Mouse (Mus musculus) B cell, adult 62 days (primary cell): ENCODE measurements around the gene Cga. TPM values are rescaled to one million over a fixed set of nuclear protein-coding genes. Genes with fewer than 3 reads are reported as not detected.

Source experiments
- total RNA-seq: library from RNA; stranded (reverse); gene quantifications from 4 replicates; pipeline ENCODE4 v1.2.4, GENCODE M21; 2023

Gene Cga
- total RNA-seq, result not detected in 4 replicates

GRCm38 (mm10) chr4:34893479-34893878 lies at the start of gene Cga:
Cga (plus strand) TSS chr4:34893779.

GRCm38 (mm10) chr4:34882818-34883217 lies 10.8 kb upstream of the Cga start, which contains the start of gene Zfp292:
Zfp292 (minus strand) TSS chr4:34882960.

Other genes with a start within 250 kb of the Cga start
- 13.2 to 19.0 TPM (median 17.5 TPM) in 4 replicates for gene Slc35a1, start 206.3 kb upstream of the Cga start, total RNA-seq
- not detected in 4 replicates for gene Cfap206, start 163.6 kb upstream of the Cga start, total RNA-seq
- gene Gm136, start 137.5 kb upstream of the Cga start, total RNA-seq, result not detected in 4 replicates
- 11.3 to 12.5 TPM (median 12.1 TPM) in 4 replicates for gene Smim8, start 115.4 kb upstream of the Cga start, total RNA-seq
- gene Zfp292, start 10.8 kb upstream of the Cga start, total RNA-seq, result 61.8 to 63.1 TPM (median 62.0 TPM) in 4 replicates